8 mouse cellular contexts compared by ENCODE assay signal in the genomic region with DNA sequence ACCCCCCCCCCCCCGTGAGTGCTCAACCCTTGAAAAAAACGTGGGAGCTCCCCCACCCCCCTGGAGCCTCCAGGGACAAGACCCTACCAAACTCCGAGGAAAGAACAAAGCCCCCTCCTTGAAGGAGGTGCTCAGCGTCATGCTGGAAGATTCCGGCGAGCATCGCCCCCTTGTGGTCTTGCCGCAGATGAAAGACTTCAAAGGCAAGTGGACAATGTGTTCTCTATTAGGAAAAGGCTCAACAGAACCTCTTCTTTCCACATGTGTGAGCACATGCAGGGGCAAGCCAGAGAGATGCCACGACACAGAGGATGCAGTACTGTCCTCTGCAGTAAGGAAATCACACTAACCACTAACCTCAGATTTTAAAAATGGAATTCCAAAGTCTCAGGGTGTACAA. TPM values are rescaled to one million over a fixed set of nuclear protein-coding genes. Genes with fewer than 3 reads are reported as not detected.
A peak's percentile ranks its signal among the peaks of the same experiment; 100 is the strongest.
DNase-seq lines count a peak whose midpoint lies in the region; ATAC-seq and TF ChIP-seq lines count a peak whose summit lies in the region.

No protein-coding gene starts in this region.

- peak; percentile 28 for DNase-seq in T-cell, adult 2 months (ENCODE audit: low spot score)
- DNase-seq in cerebellum, postnatal 10 days, result peak; percentile 88 to 89
- DNase-seq in frontal cortex, postnatal 25 days (ENCODE audit: low spot score in 2 of 2), result peak; percentile 56 to 62
- DNase-seq in hindbrain, embryonic 14.5 days (ENCODE audit: low spot score), result peak; percentile 86
- DNase-seq in layer of hippocampus, postnatal 25 days (ENCODE audit: extremely low spot score in 1 of 2, low spot score in 1 of 2), result peak; percentile 67 to 83
- DNase-seq in midbrain, embryonic 10.5 days (ENCODE audit: low spot score), result peak; percentile 82

- TF ChIP-seq POLR2A in small intestine, adult 2 months (IDR thresholded peaks at IDR 0.05; ENCODE audit: low read depth, low read length), result no peak

- WGBS in hindbrain, embryonic 14.5 days, result 0% methylated on average over 9 of the region's 9 CpGs
- under 1% methylated on average over 9 of the region's 9 CpGs for WGBS in midbrain, embryonic 10.5 days
- 1% methylated on average over 9 of the region's 9 CpGs for WGBS in small intestine, adult 2 months

- no peak overlapping the region for H3K4me3 ChIP-seq in hindbrain, embryonic 14.5 days (replicated peaks; ENCODE audit: low read length)
- peak overlapping the region; percentile 39 for H3K4me3 ChIP-seq in midbrain, embryonic 10.5 days
- no peak overlapping the region for H3K4me3 ChIP-seq in small intestine, adult 2 months (ENCODE audit: low read depth, low read length)

- no peaks in the 10 kb centered on the region for H3K36me3 ChIP-seq in hindbrain, embryonic 14.5 days (replicated peaks; ENCODE audit: control insufficient read depth, insufficient read depth)
- no peaks in the 10 kb centered on the region for H3K36me3 ChIP-seq in midbrain, embryonic 10.5 days
- H3K36me3 ChIP-seq in small intestine, adult 2 months (ENCODE audit: control insufficient read depth, insufficient read depth, low read length), result no peaks in the 10 kb centered on the region

- H3K27ac ChIP-seq in hindbrain, embryonic 14.5 days, result no peak overlapping the region
- peak overlapping the region; percentile 78 for H3K27ac ChIP-seq in midbrain, embryonic 10.5 days (replicated peaks)
- H3K27ac ChIP-seq in small intestine, adult 2 months (ENCODE audit: insufficient read depth, low read depth, low read length), result no peak overlapping the region

- TF ChIP-seq CTCF in small intestine, adult 2 months (IDR thresholded peaks at IDR 0.05; ENCODE audit: extremely low read depth, insufficient read length, insufficient replicate concordance, low read depth, low read length), result peak; percentile 75

- peaks cover 3% of the 10 kb centered on the region; the same call in 1 of the 2 replicates for H3K27me3 ChIP-seq in hindbrain, embryonic 14.5 days (ENCODE audit: control insufficient read depth, insufficient read depth, low read length)
- peaks cover 21% of the 10 kb centered on the region for H3K27me3 ChIP-seq in midbrain, embryonic 10.5 days (ENCODE audit: low read depth, poor library complexity, severe bottlenecking)
- no peaks in the 10 kb centered on the region for H3K27me3 ChIP-seq in small intestine, adult 2 months (ENCODE audit: control insufficient read depth, insufficient read depth, low read length)

- peak overlapping the region; percentile 46 for H3K4me2 ChIP-seq in hindbrain, embryonic 14.5 days (replicated peaks)

- no peak overlapping the region; the same call in 1 of the 2 replicates for H3K9ac ChIP-seq in hindbrain, embryonic 14.5 days

- H3K4me1 ChIP-seq in hindbrain, embryonic 14.5 days (replicated peaks; ENCODE audit: control insufficient read depth, insufficient read depth, low read length), result peaks cover 21% of the 10 kb centered on the region
- peaks cover 42% of the 10 kb centered on the region for H3K4me1 ChIP-seq in midbrain, embryonic 10.5 days
- no peaks in the 10 kb centered on the region for H3K4me1 ChIP-seq in small intestine, adult 2 months (ENCODE audit: control insufficient read depth, insufficient read depth, insufficient read length, low read length)

- peak; percentile 83 for ATAC-seq in hindbrain, embryonic 14.5 days (ENCODE audit: low FRiP score)
- no peak for ATAC-seq in megakaryocyte, adult 5-6 weeks (ENCODE audit: poor library complexity, severe bottlenecking)

- no peaks in the 10 kb centered on the region for H3K9me3 ChIP-seq in hindbrain, embryonic 14.5 days (ENCODE audit: control insufficient read depth, low read length)
- H3K9me3 ChIP-seq in midbrain, embryonic 10.5 days (replicated peaks), result no peaks in the 10 kb centered on the region

RNA-seq across cellular contexts. Expression of a gene that starts 46.2 kb away (rescaled TPM):
- polyA plus RNA-seq in hindbrain, embryonic 14.5 days (2014; fragmentation: Nextera tagmentation; extraction: Ambion mirVana), result 1.4 and 2.0 TPM in 2 replicates
- 1 to 10 TPM; 1.3 to 1.5 TPM for total RNA-seq in layer of hippocampus, postnatal 25 days (2021)
- 9.4 and 12.3 TPM in 2 replicates for polyA plus RNA-seq in midbrain, embryonic 10.5 days (2016; fragmentation: Nextera tagmentation; extraction: Ambion mirVana)
- polyA plus RNA-seq in small intestine, adult 2 months (2012; rRNA removed), result 2.7 and 3.3 TPM in 2 replicates
- total RNA-seq in megakaryocyte, adult 5-6 weeks (2015), result not detected in 2 replicates
- not detected in 2 replicates for total RNA-seq in megakaryocyte, adult 5-6 weeks (2017)

Comparison
In these comparisons a context has a peak if more than half of its experiments do, and no peak if none do; other contexts are left out.
1. DNase-seq: peak in every context shown above with its lines; median percentile 88 in cerebellum, postnatal 10 days; 86 in hindbrain, embryonic 14.5 days; 82 in midbrain, embryonic 10.5 days; 75 in layer of hippocampus, postnatal 25 days; 59 in frontal cortex, postnatal 25 days; 28 in T-cell, adult 2 months.